Mouse (Mus musculus): ENCODE measurements around the gene Cdh8. TPM values are rescaled to one million over a fixed set of nuclear protein-coding genes. Genes with fewer than 3 reads are reported as not detected.

Cdh8 gene
- polyA plus RNA-seq, 1 experiment, result not detected

- TF ChIP-seq GATA1 (IDR thresholded peaks at IDR 0.05; ENCODE audit: low read length), result no peak
These were observed 67.7 kb downstream of the Cdh8 start for GRCm38 (mm10) chr8:99348618-99349017.

- TF ChIP-seq GATA1 (IDR thresholded peaks at IDR 0.05; ENCODE audit: low read length), result no peak
These were observed 77.0 kb downstream of the Cdh8 start for GRCm38 (mm10) chr8:99339310-99339709.

GRCm38 (mm10) chr8:99327559-99327958 lies 88.7 kb downstream of the Cdh8 start:
- no peak for TF ChIP-seq GATA1 (IDR thresholded peaks at IDR 0.05; ENCODE audit: low read length)

- TF ChIP-seq GATA1 (IDR thresholded peaks at IDR 0.05; ENCODE audit: low read length), result no peak
These were observed 101.7 kb downstream of the Cdh8 start for GRCm38 (mm10) chr8:99314561-99314960.

- TF ChIP-seq GATA1 (IDR thresholded peaks at IDR 0.05; ENCODE audit: low read length), result no peak
These were observed 112.1 kb downstream of the Cdh8 start for GRCm38 (mm10) chr8:99304184-99304583.

- no peak for TF ChIP-seq GATA1 (IDR thresholded peaks at IDR 0.05; ENCODE audit: low read length)
These were observed 126.1 kb downstream of the Cdh8 start for GRCm38 (mm10) chr8:99290201-99290600.

- no peak for TF ChIP-seq GATA1 (IDR thresholded peaks at IDR 0.05; ENCODE audit: low read length)
These were observed 131.2 kb downstream of the Cdh8 start for GRCm38 (mm10) chr8:99285103-99285502.

GRCm38 (mm10) chr8:99280375-99280774 lies 135.9 kb downstream of the Cdh8 start:
- TF ChIP-seq GATA1 (IDR thresholded peaks at IDR 0.05; ENCODE audit: low read length), result no peak

GRCm38 (mm10) chr8:99267133-99267532 lies 149.1 kb downstream of the Cdh8 start:
- no peak for TF ChIP-seq GATA1 (IDR thresholded peaks at IDR 0.05; ENCODE audit: low read length)

- no peak for TF ChIP-seq GATA1 (IDR thresholded peaks at IDR 0.05; ENCODE audit: low read length)
These were observed 181.9 kb downstream of the Cdh8 start for GRCm38 (mm10) chr8:99234372-99234771.

- no peak for TF ChIP-seq GATA1 (IDR thresholded peaks at IDR 0.05; ENCODE audit: low read length)
These were observed 192.6 kb downstream of the Cdh8 start for GRCm38 (mm10) chr8:99223697-99224096.

GRCm38 (mm10) chr8:99205194-99205593 lies 211.1 kb downstream of the Cdh8 start:
- TF ChIP-seq GATA1 (IDR thresholded peaks at IDR 0.05; ENCODE audit: low read length), result no peak

- TF ChIP-seq GATA1 (IDR thresholded peaks at IDR 0.05; ENCODE audit: low read length), result no peak
These were observed 225.6 kb downstream of the Cdh8 start for GRCm38 (mm10) chr8:99190643-99191042.

GRCm38 (mm10) chr8:99186879-99187278 lies 229.4 kb downstream of the Cdh8 start:
- no peak for TF ChIP-seq GATA1 (IDR thresholded peaks at IDR 0.05; ENCODE audit: low read length)

- TF ChIP-seq GATA1 (IDR thresholded peaks at IDR 0.05; ENCODE audit: low read length), result no peak
These were observed 232.1 kb downstream of the Cdh8 start for GRCm38 (mm10) chr8:99184186-99184585.

- TF ChIP-seq GATA1 (IDR thresholded peaks at IDR 0.05; ENCODE audit: low read length), result peak; percentile 46
These were observed 249.3 kb downstream of the Cdh8 start for GRCm38 (mm10) chr8:99166966-99167365.

GRCm38 (mm10) chr8:99161633-99162032 lies 254.6 kb downstream of the Cdh8 start:
- no peak for TF ChIP-seq GATA1 (IDR thresholded peaks at IDR 0.05; ENCODE audit: low read length)

- no peak for TF ChIP-seq GATA1 (IDR thresholded peaks at IDR 0.05; ENCODE audit: low read length)
These were observed 270.8 kb downstream of the Cdh8 start for GRCm38 (mm10) chr8:99145436-99145835.

All from G1E-ER4 (cell line).